Mouse (Mus musculus) ES-E14 (cell line): ENCODE results near the gene Kcng3. TPM values are rescaled to one million over a fixed set of nuclear protein-coding genes. Genes with fewer than 3 reads are reported as not detected.

Experiments used
- DNase-seq: peaks from one replicate; pipeline ENCODE4 v3.0.0-alpha.2; 2013; ENCODE audit warnings: low read depth, low spot score
- H3K27ac ChIP-seq: 2 replicates; pipeline ENCODE4 v1.5.1; 2012; ENCODE audit warnings: low read depth, mild to moderate bottlenecking, low read length, moderate library complexity, mixed read lengths; ENCODE audit not compliant: poor library complexity, insufficient read depth, severe bottlenecking
- H3K36me3 ChIP-seq: 2 replicates; pipeline ENCODE4 v1.6.1; 2012; ENCODE audit warnings: mild to moderate bottlenecking, low read length, moderate library complexity, mixed read lengths; ENCODE audit not compliant: control insufficient read depth, poor library complexity, insufficient read depth, severe bottlenecking
- H3K4me1 ChIP-seq, 2 experiments: fragments of 150-350 bp in 1 of 2; sonication (generic) in 1 of 2; 2 replicates each; pipeline ENCODE4 v1.6.1; 2012; ENCODE audit warnings: low read length in 2 of 2, mild to moderate bottlenecking in 1 of 2, mixed read lengths in 1 of 2; ENCODE audit not compliant: control insufficient read depth in 2 of 2, insufficient read depth in 2 of 2, poor library complexity in 1 of 2
- H3K4me3 ChIP-seq, 2 experiments: fragments of 150-350 bp in 1 of 2; sonication (generic) in 1 of 2; 2 replicates each; pipeline ENCODE4 v1.5.1; 2012; ENCODE audit warnings: low read length in 2 of 2, low read depth in 1 of 2, mild to moderate bottlenecking in 1 of 2, mixed read lengths in 1 of 2; ENCODE audit not compliant: insufficient read depth in 1 of 2, poor library complexity in 1 of 2, severe bottlenecking in 1 of 2
- H3K9ac ChIP-seq: 2 replicates; pipeline ENCODE4 v1.6.1; 2012; ENCODE audit warnings: low read depth, mild to moderate bottlenecking, low read length, mixed read lengths; ENCODE audit not compliant: poor library complexity, insufficient read depth, severe bottlenecking
- H3K9me3 ChIP-seq: fragments of 150-350 bp; sonication (generic); 2 replicates; pipeline ENCODE4 v1.6.1; 2012; ENCODE audit warnings: low read depth, mild to moderate bottlenecking, low read length; ENCODE audit not compliant: control insufficient read depth, insufficient read depth
- CHD2 ChIP-seq: IDR thresholded peaks from 2 replicates; pipeline ENCODE4 v1.6.1; 2014; ENCODE audit warnings: mild to moderate bottlenecking, low read depth, low read length, inconsistent platforms
- HCFC1 ChIP-seq: IDR thresholded peaks from 2 replicates; pipeline ENCODE4 v1.6.1; 2012; ENCODE audit warnings: low read length, inconsistent platforms, borderline replicate concordance; ENCODE audit not compliant: insufficient read depth
- MAFK ChIP-seq: IDR thresholded peaks from 2 replicates; pipeline ENCODE4 v1.6.1; 2014; ENCODE audit warnings: mild to moderate bottlenecking, low read depth, low read length, inconsistent platforms; ENCODE audit not compliant: insufficient read depth
- ZC3H11A ChIP-seq: IDR thresholded peaks from 2 replicates; pipeline ENCODE4 v1.6.1; 2012; ENCODE audit warnings: low read depth, mild to moderate bottlenecking, inconsistent platforms, low read length, borderline replicate concordance
- ZNF384 ChIP-seq: IDR thresholded peaks from 2 replicates; pipeline ENCODE4 v1.6.1; 2012; ENCODE audit warnings: low read depth, low read length, inconsistent platforms
- in situ Hi-C, 2 experiments: fragments of 600-800 bp; cut with MboI; formaldehyde crosslinking; loops; one replicate each; pipeline ENCODE4 v1.15.1; 2025; ENCODE audit warnings: low sequenced_read_pairs in 2 of 2, inconsistent platforms in 1 of 2; ENCODE audit not compliant: unreplicated experiment in 2 of 2
- total RNA-seq: library from RNA; depleted of rRNA; stranded (reverse); fragments of 300-350 nt; gene quantifications from 2 replicates; pipeline ENCODE4 v1.2.3, GENCODE M21; 2012

Gene Kcng3
- total RNA-seq, 1 experiment: 0.98 TPM

- Histone ChIP-seq H3K4me3 (no peak overlapping the region), H3K27ac (no peak overlapping the region; the same call in 1 of the 2 replicates), H3K9ac (no peak overlapping the region), H3K9me3 (no peaks in the 10 kb centered on the region), H3K4me1 (peaks cover 6% of the 10 kb centered on the region in 2 experiments), H3K36me3 (no peaks in the 10 kb centered on the region)
- in situ Hi-C loops: loop anchor here in 1 of 2 experiments (5.0 kb wide), 1 partner anchor 82 kb away; no protein-coding TSS in a partner anchor
- no peak for TF ChIP-seq HCFC1
- TF ChIP-seq ZC3H11A: no peak
- no peak for TF ChIP-seq CHD2
- TF ChIP-seq MAFK: no peak
- TF ChIP-seq ZNF384: no peak
- DNase-seq: no peak
These were observed 18.3 kb upstream of the Kcng3 start for GRCm38 (mm10) chr17:83649986-83650385.

DNA sequence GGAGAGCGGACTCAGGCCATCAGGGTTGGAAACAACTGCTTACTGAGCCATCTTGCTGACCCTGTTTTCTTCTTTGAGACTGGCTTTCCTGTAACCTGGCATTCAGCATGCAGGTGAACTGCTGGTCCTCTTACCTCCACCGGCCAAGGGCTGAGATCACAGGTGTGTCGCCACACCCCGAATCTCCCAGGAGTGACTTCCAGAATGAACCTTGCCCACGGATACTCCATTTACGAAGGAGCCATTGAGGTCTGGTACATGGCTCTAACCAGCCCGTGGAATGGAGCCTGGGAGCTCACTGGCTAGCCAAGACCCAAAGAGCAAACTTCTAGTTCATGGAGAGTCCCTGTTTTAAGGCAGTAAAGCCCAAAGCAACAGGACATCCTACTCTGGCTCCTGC is 15.7 kb upstream of the Kcng3 start:
- in situ Hi-C loops: loop anchor here in 1 of 2 experiments (5.0 kb wide), 1 partner anchor 85 kb away; no protein-coding TSS in a partner anchor
- TF ChIP-seq ZC3H11A (no peak), HCFC1 (no peak), ZNF384 (no peak), MAFK (no peak), CHD2 (no peak)
- DNase-seq: no peak
- Histone ChIP-seq H3K9ac (no peak overlapping the region), H3K36me3 (no peaks in the 10 kb centered on the region), H3K4me1 (peaks cover 5 to 6% of the 10 kb centered on the region in 2 experiments), H3K27ac (no peak overlapping the region; the same call in 1 of the 2 replicates), H3K9me3 (no peaks in the 10 kb centered on the region), H3K4me3 (no peak overlapping the region)

DNA sequence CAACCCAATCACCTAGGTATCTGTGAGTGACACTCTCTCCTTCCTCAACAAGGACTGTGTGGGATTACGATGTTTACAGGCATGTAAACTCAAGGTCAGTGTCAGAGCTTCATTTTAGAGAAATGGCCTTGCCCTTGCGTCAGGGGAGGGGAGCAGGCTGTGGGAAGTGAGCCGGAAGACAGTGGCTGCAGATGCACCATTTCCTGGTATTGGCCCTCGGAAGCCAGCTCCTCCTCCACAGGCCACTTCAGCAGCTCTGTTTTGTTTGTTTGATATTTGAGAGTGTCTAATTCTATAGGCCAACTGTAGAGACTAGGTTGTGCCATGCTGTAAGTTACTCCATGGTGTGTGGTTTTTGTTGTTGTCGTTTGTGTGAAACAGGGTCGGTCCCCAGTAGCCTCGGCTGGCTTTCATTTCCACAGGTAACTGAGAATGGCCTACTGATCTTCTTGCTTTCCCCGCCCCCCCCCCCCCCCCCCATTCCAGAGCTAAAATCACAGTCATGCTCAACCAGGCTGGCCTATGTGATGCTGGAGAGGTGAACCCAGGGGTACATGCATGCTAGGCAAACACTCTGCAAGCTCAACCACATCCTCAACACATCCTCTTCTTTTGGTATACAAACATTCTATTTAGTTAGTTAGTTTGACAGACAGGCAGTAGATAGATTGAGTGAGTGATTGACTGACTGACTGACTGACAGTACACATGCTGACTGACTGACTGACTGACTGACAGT is 14.9 kb upstream of the Kcng3 start:
- no peaks in the 10 kb centered on the region for H3K9me3 ChIP-seq
- DNase-seq: no peak
- no peak overlapping the region for H3K4me3 ChIP-seq
- no peak overlapping the region for H3K9ac ChIP-seq
- no peak for TF ChIP-seq CHD2
- no peaks in the 10 kb centered on the region for H3K36me3 ChIP-seq
- peaks cover 5 to 6% of the 10 kb centered on the region in 2 experiments for H3K4me1 ChIP-seq
- in situ Hi-C loops: loop anchor here in 1 of 2 experiments (5.0 kb wide), 1 partner anchor 86 kb away; no protein-coding TSS in a partner anchor
- no peak overlapping the region for H3K27ac ChIP-seq

- no peaks in the 10 kb centered on the region for H3K36me3 ChIP-seq
- no peak overlapping the region for H3K9ac ChIP-seq
- DNase-seq: no peak
- in situ Hi-C loops: loop anchor here in 1 of 2 experiments (5.0 kb wide), 1 partner anchor 87 kb away; no protein-coding TSS in a partner anchor
- H3K4me1 ChIP-seq: peaks cover 5 to 6% of the 10 kb centered on the region in 2 experiments; a peak in 3 of 4 replicates
- no peak overlapping the region for H3K27ac ChIP-seq
- no peaks in the 10 kb centered on the region for H3K9me3 ChIP-seq
- no peak for TF ChIP-seq HCFC1
- TF ChIP-seq CHD2: no peak
- no peak for TF ChIP-seq MAFK
- no peak for TF ChIP-seq ZNF384
- no peak for TF ChIP-seq ZC3H11A
- H3K4me3 ChIP-seq: no peak overlapping the region
These were observed 13.6 kb upstream of the Kcng3 start for GRCm38 (mm10) chr17:83645226-83645808.
